Mouse (Mus musculus) T-helper 17 cell (primary cell): Measurements from ENCODE around the gene Loxl4.

Experiments
- in situ Hi-C, 2 experiments: fragments of 300-600 bp; cut with MboI, MseI; formaldehyde crosslinking; loops; 1 replicate in 1 of 2; 2 replicates in 1 of 2; pipeline ENCODE4 v1.15.1; 2025; ENCODE audit warnings: high pct_unique_total_duplicates in 2 of 2

The Loxl4 gene

GRCm38 (mm10) chr19:42612654-42613053 lies at the start of gene Loxl4:
TSS of gene Loxl4 (minus strand) at chr19:42612813.
- in situ Hi-C loops = no loop called here

DNA sequence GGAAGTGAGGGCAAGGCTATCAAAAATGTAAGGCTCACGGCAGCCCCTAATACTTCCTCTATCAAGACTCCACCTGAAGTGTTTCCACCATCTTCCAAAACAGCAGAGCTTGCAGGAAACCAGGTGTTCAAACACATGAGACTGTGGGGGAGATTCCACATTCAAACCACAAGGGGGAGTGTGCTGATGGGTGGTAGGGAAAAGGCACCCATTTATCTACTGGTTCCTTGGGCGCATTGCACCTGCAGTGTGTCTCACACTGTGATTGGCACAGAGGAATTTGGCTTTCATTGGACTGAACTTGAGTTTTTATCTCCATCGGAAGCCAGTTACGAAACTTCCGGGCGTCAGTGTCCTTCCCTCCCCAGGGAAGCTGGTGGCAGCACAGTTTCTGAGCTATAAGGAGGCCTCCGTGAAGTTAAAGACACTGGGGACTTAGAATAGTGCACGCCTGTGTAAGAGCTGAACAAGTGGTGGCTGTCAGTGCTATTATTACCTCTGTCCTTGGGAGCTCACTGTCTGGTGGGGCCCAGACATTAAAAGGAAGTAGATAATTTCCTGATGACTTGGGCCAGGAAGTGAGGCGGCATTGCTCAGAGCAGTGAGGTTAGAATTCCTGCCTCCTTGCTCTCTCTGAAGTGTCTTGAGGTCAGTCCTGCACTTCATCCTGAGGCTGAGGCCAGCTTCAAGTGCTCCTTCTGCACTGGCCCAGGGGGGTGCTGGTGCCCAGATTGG lies 49.0 kb upstream of the Loxl4 start:
- in situ Hi-C loops = no loop called here

DNA sequence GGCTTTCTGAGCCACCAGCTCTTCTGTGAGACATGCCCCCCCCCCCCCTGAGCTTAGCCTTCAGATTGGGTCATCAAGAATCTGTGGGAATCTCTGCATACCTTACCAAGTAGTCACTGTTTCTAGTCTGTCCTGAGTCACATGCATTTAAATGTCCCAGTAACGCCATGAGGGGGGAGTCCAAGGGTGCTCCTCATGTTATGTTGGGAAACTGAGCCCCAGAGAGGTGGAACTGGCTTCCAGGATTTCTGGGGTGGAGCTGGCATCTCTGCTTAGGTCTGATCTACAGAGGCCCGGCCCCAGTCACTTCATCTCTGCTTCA lies 47.6 kb upstream of the Loxl4 start:
- in situ Hi-C loops = no loop called here

DNA sequence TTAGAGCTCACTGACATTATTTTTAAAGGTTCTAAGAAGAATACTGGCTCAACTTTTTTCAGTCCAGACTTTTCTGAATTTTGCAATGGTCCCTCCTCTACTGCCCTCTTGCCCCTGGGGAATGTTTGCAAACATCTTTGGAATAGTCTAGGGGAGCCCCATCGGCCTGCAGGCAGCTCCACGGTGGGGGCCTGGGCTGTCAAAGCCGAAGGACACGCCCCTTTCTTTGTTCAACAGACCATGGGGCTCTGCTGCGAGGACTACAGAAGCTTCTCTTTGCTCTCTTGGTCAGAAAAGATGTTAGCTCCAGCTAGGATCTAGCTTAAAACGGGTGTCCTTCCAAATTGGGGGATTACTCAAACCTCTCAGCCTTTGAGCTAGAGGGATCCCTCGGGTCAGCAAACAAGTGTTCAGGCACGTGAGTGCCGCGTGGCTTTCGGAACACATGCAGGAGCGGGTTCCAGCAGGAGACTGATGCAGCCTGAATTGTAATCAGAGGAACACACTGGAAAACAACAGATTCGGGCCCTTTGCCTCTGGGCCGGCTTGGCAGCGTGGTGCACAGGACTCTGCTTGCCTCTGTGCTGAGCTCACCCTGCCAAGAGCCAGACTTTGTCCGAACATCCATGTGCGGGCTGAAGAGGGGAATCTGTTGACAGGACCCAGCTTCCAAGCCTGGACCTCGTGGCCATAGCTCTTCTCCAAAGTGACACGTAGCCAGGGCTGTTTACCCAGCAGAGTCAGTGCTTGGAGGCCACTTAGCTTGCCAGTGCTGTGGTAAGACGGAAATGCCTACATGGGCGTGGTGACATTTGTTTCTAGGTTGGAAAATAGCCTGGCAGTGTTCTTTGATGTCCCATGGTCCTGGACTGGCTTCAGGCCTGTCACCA lies 47.0 kb upstream of the Loxl4 start:
- in situ Hi-C loops = no loop called here

DNA sequence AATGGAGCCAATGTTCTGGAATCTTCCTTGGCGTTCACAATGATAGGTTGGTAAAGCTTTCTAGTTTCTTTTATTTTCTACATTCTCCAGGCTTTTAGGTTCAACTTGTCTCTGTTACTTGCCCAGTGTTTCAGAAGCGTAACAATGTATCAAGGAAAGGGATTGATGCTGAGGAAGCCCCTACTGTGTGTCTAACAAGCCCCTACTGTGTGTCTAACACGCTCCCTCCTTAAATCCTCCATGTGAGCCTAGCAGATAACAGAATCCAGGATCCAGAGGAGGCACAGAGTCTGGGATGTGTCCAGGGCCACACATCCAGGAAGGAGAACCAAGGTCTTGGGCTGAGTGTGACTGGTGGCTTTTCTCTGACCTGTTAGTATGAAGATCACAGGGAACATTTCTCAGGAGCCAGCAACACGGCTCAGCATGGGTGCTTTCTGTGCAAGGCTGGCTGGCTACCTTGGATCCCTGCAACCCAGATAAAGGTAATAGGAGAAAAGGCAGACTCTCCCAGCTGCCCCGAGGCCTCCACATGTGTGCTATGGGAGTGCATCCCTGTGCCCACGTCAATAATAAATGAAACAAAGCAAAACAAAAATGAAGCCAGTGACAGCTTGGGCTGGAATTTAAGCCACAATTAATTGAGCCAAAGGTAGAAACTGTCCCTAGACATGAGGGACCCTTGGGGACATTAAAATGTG lies 46.0 kb upstream of the Loxl4 start:
- in situ Hi-C loops = no loop called here

- in situ Hi-C loops = no loop called here
Observed at GRCm38 (mm10) chr19:42657769-42658168, 45.2 kb upstream of the Loxl4 start.

DNA sequence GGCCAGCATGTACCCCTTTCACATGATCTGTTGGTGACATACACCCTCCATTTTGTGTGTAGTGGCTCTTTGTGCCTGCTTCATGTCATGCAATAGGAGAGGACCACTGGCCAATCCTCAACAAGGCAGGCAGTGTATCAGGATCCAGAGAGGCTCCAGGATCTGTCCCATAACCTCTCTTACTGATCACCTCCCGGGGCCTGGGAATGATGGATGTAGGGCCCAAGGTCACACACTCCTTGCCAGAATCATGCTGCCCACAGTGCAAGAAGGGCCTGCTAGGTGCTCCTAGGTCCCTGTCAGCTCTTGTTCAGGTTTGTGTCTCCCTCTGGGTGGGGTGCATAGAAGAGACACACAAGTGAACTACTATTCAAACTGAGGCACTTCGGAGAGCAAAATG lies 44.7 kb upstream of the Loxl4 start:
- in situ Hi-C loops = no loop called here

DNA sequence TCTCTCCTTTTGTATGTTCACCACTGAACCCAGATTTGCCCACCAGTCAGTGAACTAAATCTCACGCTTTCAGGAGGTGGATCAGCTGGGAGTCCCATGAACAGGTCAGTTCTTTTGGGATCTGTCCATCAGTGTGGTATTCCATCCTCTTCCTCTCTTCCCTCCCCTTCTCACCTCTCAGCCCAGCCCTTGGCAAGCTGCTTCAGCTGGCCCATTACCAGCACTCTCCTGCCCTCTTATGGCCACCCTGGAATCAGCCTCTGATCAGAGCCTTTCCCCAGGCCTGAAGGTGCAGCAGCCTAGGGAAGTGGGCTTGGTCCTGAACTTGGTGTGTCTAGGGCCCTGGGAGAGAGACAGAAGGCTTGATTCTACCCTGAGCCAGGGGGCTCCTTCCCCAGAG lies 42.4 kb upstream of the Loxl4 start:
- in situ Hi-C loops = no loop called here

DNA sequence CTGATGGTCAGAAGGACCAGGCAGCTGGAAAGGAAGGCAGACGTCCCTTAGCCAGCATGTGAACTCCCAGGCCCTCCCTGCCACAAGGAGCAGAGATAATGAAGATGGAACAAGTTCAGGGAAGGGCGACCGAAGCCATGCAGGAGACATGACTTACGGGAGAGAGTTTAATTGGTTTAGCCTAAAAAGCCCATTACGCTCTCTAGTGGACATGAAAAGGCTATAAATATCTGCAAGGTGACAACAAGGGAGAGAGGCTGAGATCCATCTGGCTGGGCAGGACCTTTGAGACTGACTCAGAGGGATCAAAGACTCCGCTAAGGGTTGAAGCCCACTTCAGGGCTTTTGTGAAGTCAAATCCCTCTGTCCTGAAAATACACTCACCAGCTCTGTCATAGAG lies 40.5 kb upstream of the Loxl4 start:
- in situ Hi-C loops = no loop called here

DNA sequence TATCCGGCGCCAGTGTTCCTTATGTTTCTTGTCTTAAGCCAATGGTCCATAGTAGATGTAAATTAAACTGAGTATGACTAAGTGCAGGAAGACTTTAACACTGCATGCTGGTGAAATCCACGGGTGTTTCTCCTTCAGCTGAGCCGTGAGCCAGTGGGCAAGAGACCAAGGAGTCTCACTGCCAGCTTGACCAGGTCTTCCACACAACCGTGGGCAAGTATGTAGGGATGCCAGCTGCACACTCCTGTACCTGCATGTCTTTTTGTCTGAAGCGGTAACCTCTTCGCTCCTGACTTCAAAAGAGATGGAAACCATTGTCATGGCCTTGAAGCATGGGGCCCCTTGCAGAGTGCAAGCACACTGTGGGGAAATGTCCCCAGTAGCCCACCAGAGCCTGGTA lies 39.8 kb upstream of the Loxl4 start:
- in situ Hi-C loops = no loop called here

GRCm38 (mm10) chr19:42640211-42640610 lies 27.6 kb upstream of the Loxl4 start:
- in situ Hi-C loops = no loop called here

GRCm38 (mm10) chr19:42639544-42639943 lies 26.9 kb upstream of the Loxl4 start:
- in situ Hi-C loops = no loop called here

GRCm38 (mm10) chr19:42638604-42639481 lies 26.2 kb upstream of the Loxl4 start:
- in situ Hi-C loops = no loop called here

GRCm38 (mm10) chr19:42636631-42637030 lies 24.0 kb upstream of the Loxl4 start:
- in situ Hi-C loops = no loop called here

DNA sequence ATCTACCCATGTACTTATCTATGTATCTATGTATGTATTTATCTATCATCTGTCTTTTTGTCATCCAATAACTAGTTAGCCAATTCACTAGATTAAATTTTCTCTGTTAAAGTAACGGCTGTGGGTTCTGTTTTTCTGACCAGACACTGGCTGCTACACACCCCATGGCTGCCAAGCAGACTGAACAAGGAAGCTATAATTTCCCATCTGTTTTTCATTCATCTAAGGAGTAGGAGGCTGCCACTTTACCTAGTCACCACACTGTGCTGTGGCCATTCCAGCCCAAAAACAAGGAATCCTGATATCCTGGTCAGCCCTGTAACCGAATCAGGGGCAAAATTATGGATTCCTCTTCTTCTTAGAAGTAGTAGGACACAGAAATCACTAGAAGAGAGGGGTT lies 21.0 kb upstream of the Loxl4 start:
- in situ Hi-C loops = no loop called here

GRCm38 (mm10) chr19:42632301-42632700 lies 19.7 kb upstream of the Loxl4 start:
- in situ Hi-C loops = no loop called here

DNA sequence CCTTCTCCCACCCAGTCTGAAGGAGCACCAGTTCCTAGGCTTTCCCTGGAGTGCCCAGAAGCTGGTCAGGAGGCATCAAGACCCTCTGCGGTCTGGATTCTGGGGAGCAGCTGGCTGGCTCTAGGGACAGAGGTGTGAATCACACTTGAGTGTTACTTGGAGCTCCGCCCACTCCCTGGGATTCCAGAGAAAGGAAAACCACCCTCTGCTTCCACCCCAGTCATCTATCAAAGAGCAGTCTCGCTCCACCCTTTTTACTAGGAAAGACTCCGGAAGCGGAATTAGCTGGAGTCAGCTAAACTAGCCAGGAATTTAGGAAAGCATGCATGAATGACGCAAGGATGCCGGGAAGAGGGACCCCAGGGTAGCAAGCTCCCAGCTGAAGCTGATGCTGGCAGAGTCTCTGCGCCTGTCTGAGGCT lies 18.9 kb upstream of the Loxl4 start:
- in situ Hi-C loops = no loop called here

- in situ Hi-C loops = no loop called here
Observed at GRCm38 (mm10) chr19:42628068-42628467, 15.5 kb upstream of the Loxl4 start.

- in situ Hi-C loops = no loop called here
Observed at GRCm38 (mm10) chr19:42613647-42614225, 1.1 kb upstream of the Loxl4 start.

GRCm38 (mm10) chr19:42613116-42613515 lies 503 bp upstream of the Loxl4 start:
- in situ Hi-C loops = no loop called here

DNA sequence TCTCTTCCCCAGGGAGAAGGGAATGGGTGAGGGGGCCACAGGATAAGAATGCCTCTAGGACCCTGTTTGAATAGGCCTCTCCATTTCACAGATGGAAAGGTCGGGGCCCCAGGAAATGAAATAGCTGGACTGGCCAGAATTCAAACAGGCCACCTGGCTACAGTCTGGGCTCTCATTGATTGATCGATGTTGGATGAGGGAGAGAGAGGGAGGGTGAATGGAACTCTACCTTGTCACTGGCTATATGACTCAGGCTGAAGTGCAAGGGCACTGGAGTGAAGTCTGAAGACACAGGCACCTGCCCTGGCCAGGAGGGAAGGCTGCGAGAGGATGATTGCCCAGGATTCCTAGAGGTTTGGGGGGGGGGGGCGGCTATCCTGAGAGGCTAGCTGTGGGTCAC lies 867 bp downstream of the Loxl4 start:
- in situ Hi-C loops = no loop called here
